Mouse (Mus musculus): Measurements from ENCODE around the gene Prep.
"Not testable (repeated sequence)": the region's sequence is repeated elsewhere in the genome, so short reads cannot be mapped to it uniquely, and the experiment has no call there.

Gene Prep

DNA sequence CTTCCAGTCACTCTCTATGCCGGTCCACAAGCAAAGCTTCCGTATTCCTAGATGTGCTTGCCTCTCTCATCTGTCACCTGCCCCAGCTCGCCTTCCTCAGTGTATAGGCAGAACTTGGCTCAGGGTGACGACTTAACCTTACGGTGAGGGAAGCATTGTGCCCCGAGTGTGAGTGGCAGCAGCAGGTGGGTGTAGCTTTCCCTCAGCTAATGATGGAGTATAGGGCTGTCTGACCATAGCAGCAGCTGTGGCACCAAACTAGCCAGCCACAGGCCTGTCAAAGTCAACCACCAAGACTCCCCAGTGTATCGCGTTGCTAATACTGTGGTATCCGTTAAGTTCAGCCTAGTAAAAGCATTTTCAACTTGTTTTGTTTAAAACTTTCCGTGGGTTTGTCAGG, 9.6 kb downstream of the Prep start:
- DNase-seq (ENCODE audit: low spot score): no peak

- DNase-seq (ENCODE audit: low spot score): no peak
Measured at GRCm38 (mm10) chr10:45077353-45077752, 10.3 kb downstream of the Prep start.

- DNase-seq (ENCODE audit: low spot score): no peak
Measured at GRCm38 (mm10) chr10:45079756-45080155, 12.8 kb downstream of the Prep start.

DNA sequence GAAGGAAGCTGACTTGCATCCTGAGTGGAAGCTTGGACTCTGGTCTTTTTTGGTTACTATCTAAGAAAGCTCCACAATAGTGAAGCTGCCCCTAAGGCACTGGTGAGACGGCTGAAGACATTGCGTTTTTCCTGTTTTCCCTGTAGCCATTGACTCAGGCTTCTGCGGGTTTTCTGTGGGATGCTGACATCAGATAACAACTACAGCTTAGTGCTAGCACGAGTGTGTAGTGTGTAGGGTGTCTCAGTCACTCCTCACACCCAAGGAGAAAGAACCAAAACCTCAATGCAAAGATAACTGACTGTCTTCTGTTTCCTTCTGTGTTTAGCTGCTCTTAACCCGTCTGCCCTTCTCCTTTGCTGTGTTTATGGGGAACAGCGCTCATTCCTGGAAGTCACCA, 13.5 kb downstream of the Prep start:
- DNase-seq (ENCODE audit: low spot score): no peak

- no peak for DNase-seq (ENCODE audit: low spot score)
Measured at GRCm38 (mm10) chr10:45082730-45083129, 15.7 kb downstream of the Prep start.

DNA sequence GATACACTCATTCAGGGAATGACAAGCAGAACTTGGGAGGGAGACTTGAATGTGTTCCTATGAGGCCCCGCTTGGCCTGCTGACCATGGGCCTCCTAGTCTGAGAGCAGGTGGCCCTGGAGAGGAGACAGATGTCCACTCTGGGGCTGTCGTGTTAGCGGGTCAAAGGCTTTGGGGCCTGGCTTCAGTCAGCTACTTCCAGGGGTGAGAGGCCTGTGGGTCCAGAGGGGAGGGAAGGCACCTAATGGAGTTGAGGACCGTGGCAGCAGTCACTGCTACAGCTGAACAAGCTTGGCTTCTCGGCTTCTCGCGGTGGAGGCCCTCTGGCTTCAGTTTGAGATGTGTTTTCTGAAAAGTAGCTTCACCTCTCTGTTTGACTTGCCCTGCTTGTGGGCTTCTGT, 17.0 kb downstream of the Prep start:
- not testable (repeated sequence) for DNase-seq (ENCODE audit: low spot score)

DNA sequence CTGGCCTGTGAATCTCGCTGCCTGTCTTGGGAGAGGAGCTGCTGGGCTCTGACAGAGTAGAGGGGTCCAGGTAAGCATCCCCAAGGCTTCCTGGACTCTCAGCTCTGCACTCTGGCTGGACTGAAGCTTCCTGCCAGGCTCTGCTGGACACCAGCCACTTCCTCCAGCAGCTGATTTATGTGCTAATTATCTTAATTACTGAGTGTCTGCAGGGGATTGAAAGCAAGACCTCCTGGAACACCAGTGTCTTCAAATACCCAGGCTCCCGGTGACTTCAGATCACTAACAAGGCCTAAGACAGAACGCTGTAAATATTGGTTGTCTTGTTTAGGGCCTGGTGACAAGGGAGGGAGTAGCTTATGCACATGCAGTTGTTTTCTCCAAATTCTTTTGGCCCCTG, 17.5 kb downstream of the Prep start:
- DNase-seq (ENCODE audit: low spot score): no peak

DNA sequence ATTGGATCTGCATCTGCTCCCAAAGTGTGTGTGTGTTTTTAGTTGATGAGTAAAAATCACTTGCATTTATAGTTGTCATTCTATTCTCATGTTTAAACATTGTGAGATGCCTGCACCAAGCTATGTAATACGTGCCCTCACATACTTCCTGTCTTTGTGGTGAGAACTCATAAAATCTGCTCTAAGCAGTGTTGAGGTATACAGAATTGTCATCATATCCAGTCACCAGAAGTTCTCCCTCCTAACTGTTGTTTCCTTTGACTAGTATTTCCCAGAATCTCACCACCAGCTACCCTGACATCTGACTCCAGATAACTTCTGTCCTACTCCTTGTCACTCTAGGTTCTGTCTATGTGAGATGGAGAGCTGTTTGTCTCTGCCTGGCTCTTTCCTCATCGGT, 18.3 kb downstream of the Prep start:
- no peak for DNase-seq (ENCODE audit: low spot score)

DNA sequence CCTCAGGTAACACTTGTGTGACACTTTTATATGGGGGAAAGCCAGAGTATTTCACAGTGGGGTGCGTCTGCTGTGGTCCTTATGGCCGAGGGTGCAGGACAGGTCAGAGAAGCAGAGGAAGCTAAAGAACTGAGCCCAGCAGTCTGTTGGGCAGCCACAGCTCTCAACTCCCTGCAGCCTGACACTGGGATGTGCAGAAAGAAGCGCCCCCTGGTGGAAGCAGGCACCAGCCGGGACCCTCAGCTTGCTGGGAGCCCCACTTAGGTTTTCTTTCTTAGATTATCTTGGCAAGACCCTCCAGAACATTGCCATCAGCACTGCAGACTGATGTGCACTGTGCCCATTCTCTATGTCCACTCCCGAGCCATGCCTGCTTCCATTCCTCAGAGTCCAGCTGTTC, 19.6 kb downstream of the Prep start:
- DNase-seq (ENCODE audit: low spot score): peak; percentile 12

- DNase-seq (ENCODE audit: low spot score): no peak
Measured at GRCm38 (mm10) chr10:45091462-45092079, 24.6 kb downstream of the Prep start.

- DNase-seq (ENCODE audit: low spot score): no peak
Measured at GRCm38 (mm10) chr10:45092080-45093056, 25.4 kb downstream of the Prep start.

DNA sequence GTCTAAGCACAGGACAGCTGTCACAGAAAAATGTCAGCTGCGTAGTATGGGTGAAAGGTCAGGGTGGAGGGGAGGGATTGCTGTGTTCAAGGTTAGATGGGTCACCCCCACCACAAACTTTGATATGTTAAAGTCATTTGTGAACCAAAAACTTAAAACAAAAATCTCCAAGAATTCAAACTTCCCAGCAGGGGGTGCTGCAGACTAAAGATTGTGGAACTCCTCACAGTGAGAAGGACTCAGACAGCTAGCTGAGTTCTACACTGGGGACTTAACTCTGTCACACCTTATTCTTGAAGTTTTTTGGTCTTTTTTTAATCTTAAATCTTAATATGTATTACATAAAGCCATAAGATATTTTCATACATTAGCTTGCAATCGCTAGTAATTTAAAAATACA, 31.7 kb downstream of the Prep start:
- no peak for DNase-seq (ENCODE audit: low spot score)

- no peak for DNase-seq (ENCODE audit: low spot score)
Measured at GRCm38 (mm10) chr10:45100473-45100872, 33.5 kb downstream of the Prep start.

GRCm38 (mm10) chr10:45103184-45103583, 36.2 kb downstream of the Prep start:
- no peak for DNase-seq (ENCODE audit: low spot score)

DNA sequence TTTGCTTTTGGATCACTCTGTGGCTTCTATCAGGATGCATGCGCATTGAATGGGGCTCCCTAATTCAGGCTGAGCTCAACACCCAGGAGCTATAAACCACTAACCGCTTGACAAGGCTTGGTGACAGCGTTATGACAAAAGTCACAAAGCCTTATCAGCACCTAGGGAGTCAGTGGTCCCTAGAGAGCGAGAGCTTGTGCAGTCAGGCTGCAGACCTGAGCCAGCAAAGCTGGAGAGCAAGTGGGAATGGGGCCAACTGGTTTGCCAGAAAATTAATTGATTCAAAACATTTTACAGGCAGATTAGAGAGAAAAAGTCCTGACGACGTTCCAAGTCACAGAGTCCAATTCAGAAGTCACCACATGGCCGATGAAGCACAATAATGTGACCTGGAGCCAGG, 37.1 kb downstream of the Prep start:
- no peak for DNase-seq (ENCODE audit: low spot score)

- no peak for DNase-seq (ENCODE audit: low spot score)
Measured at GRCm38 (mm10) chr10:45104535-45105079, 37.6 kb downstream of the Prep start.

DNA sequence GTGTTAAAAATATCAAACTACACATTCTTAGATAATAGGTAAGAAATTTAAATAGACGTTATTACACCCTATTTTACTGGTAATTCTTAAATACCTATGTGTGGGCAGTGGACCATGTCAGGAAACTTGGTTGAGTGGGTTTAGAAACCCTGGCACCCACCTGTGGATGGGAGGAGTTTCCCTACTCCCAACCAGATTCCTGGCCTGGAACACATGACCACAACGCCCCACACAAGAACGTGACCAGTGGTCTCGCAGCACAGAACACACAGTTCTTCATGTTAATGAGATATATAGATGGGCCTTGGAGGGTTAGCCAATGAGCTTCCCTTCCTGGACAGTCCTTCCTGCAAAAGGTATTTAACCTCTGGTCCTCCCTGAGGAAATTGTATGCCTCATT, 39.5 kb downstream of the Prep start:
- DNase-seq (ENCODE audit: low spot score): no peak

- DNase-seq (ENCODE audit: low spot score): no peak
Measured at GRCm38 (mm10) chr10:45107313-45107712, 40.3 kb downstream of the Prep start.

- DNase-seq (ENCODE audit: low spot score): no peak
Measured at GRCm38 (mm10) chr10:45109041-45109440, 42.0 kb downstream of the Prep start.

DNA sequence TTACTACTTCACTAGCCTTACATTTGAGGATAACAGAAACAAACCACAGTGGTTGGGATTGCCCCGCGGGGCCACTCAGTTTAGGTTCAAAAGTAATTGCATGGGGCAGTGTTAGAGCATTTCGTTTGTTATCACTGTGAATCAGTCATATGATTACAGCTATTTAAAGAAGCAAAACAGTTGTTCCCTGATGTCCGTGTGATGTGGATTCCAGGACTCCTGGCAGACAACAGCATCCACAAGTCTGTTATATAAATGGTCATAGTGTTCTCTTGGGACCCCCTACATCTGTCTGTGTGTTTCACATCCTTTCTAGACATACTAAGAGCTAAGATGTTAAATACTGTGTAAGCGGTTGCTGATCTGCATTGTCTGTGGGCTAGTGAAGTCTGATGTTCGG, 43.0 kb downstream of the Prep start:
- no peak for DNase-seq (ENCODE audit: low spot score)

- DNase-seq (ENCODE audit: low spot score): no peak
Measured at GRCm38 (mm10) chr10:45112927-45113326, 45.9 kb downstream of the Prep start.

GRCm38 (mm10) chr10:45114462-45114861, 47.5 kb downstream of the Prep start:
- DNase-seq (ENCODE audit: low spot score): no peak

DNA sequence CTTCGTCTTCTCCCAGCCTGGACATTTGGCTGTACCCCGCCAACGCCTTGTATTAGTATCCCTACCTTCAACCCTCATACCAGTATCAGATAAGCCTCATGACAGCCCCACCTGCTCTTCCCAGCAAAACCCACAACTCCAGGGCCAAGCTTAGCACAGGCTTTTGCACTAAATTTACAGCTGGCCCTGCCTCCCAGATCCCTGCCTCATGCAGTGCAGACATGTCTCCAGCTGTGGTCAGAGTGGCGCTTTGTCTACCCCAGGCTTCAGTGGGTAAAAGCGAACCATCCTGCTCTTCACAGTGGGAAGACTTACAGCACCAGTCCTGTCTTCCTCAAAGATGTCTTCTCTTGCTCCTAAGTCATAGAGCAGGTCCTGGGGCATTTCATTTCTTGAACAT, 49.8 kb downstream of the Prep start:
- no peak for DNase-seq (ENCODE audit: low spot score)

Data from urinary bladder, postnatal 25 days (tissue).